Mouse (Mus musculus): ENCODE measurements around the gene Npsr1.

- TF ChIP-seq CTCF (IDR thresholded peaks at IDR 0.05; ENCODE audit: low read depth), result no peak
- no peak for TF ChIP-seq EP300 (IDR thresholded peaks at IDR 0.05; ENCODE audit: low read depth)
These were observed 46.3 kb upstream of the Npsr1 start for GRCm38 (mm10) chr9:24051538-24051937.
